Mouse (Mus musculus): ENCODE results near the gene Ccdc175. TPM values are rescaled to one million over a fixed set of nuclear protein-coding genes. Genes with fewer than 3 reads are reported as not detected.
A peak's percentile ranks its signal among the peaks of the same experiment; 100 is the strongest.

Ccdc175 gene
- total and polyA plus RNA-seq, 2 experiments from 2014 or later = not detected

- H3K9me3 ChIP-seq (replicated peaks; ENCODE audit: control insufficient read depth, low read length) = no peaks in the 10 kb centered on the region
- peaks cover 5% of the 10 kb centered on the region; the same call in 1 of the 2 replicates for H3K4me1 ChIP-seq (ENCODE audit: control insufficient read depth, insufficient read depth)
- peak; percentile 89 for ATAC-seq (ENCODE audit: insufficient read depth, low read depth)
- peaks cover 25% of the 10 kb centered on the region for H3K27me3 ChIP-seq (ENCODE audit: control insufficient read depth, insufficient read depth, low read length)
- peak within 1 kb of the TSS; percentile 23 for H3K9ac ChIP-seq (replicated peaks; ENCODE audit: low read depth, low read length)
- peaks cover 5% of the 10 kb centered on the region for H3K36me3 ChIP-seq (replicated peaks; ENCODE audit: control insufficient read depth, insufficient read depth, low read length)
- H3K27ac ChIP-seq (ENCODE audit: low read depth) = no peak within 1 kb of the TSS
- no peak for TF ChIP-seq EP300 (IDR thresholded peaks at IDR 0.05; ENCODE audit: low read depth)
- TF ChIP-seq CTCF (IDR thresholded peaks at IDR 0.05; ENCODE audit: low read depth) = peak; percentile 79
- under 1% methylated on average over 93 of the region's 94 CpGs for WGBS
- H3K4me2 ChIP-seq (ENCODE audit: low read depth, low read length) = peak within 1 kb of the TSS; percentile 94
- DNase-seq (ENCODE audit: low spot score) = peak; percentile 67
- H3K4me3 ChIP-seq (ENCODE audit: low read depth, low read length) = peak within 1 kb of the TSS; percentile 60
Measured at GRCm38 (mm10) chr12:72070327-72071269, 114.2 kb downstream of the Ccdc175 start, which contains the start of gene Gpr135. Gene Gpr135 (minus strand): TSS chr12:72071125.

DNA sequence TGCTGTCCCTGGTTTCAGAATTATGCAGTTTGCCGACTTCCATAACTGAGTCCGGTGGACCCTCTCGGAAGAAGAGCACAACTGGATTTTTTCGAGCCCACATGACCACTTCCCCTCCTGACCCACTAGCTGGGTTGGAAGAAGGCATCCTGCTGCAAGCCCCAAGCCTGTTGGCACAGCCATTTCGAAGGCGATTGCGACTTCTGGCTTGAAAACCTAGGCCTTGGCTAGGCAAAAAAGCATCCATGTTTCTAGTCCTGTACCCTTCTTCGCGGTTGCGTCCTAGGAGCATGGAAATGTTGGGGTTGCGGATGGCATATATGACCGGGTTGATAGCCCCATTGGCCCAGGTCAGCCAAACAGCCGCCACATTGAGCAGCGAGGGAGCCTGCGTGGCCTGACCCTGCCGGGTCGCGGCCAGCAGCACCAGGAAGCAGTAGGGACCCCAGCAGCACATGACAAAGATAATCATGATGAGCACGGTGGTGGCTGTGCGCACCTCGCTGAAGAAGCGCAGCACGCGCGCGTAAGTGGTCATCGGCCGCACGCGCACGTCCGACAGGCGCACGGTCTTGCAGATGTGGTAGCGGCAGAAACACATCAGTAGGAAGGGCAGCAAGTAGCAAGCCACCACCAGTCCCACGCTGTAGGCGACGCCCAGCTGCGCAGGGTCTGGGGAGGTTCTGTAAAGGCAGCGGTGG, 115.1 kb downstream of the Ccdc175 start:
- 9% methylated on average over 40 of the region's 40 CpGs for WGBS
- peaks cover 5% of the 10 kb centered on the region; the same call in 1 of the 2 replicates for H3K36me3 ChIP-seq (replicated peaks; ENCODE audit: control insufficient read depth, insufficient read depth, low read length)
- peak; percentile 16 for DNase-seq (ENCODE audit: low spot score)
- no peak for TF ChIP-seq CTCF (IDR thresholded peaks at IDR 0.05; ENCODE audit: low read depth)
- TF ChIP-seq EP300 (IDR thresholded peaks at IDR 0.05; ENCODE audit: low read depth) = no peak
- H3K4me1 ChIP-seq (ENCODE audit: control insufficient read depth, insufficient read depth) = peaks cover 5% of the 10 kb centered on the region; the same call in 1 of the 2 replicates
- no peak overlapping the region for H3K27ac ChIP-seq (ENCODE audit: low read depth)
- H3K27me3 ChIP-seq (ENCODE audit: control insufficient read depth, insufficient read depth, low read length) = peaks cover 25% of the 10 kb centered on the region
- H3K4me3 ChIP-seq (ENCODE audit: low read depth, low read length) = peak overlapping the region; percentile 60
- H3K4me2 ChIP-seq (ENCODE audit: low read depth, low read length) = peak overlapping the region; percentile 94
- ATAC-seq (ENCODE audit: insufficient read depth, low read depth) = peak; percentile 55
- H3K9me3 ChIP-seq (replicated peaks; ENCODE audit: control insufficient read depth, low read length) = no peaks in the 10 kb centered on the region
- peak overlapping the region; percentile 23; the same call in 1 of the 2 replicates for H3K9ac ChIP-seq (replicated peaks; ENCODE audit: low read depth, low read length)

DNA sequence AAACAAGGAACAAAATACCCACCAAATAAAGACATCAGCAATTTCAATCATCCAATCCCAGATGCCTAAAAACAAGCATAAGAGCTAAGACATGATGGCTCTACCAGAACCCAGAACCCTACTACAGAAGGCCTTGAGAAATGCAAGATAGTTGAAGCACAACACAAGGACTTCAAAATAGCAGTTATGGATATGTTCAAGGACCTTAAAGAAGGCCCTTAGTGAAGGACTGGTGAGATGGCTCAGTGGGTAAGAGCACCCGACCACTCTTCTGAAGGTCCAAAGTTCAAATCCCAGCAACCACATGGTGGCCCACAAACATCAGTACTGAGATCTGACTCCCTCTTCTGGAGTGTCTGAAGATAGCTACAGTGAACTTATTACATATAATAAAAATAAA, 127.0 kb downstream of the Ccdc175 start:
- ATAC-seq (ENCODE audit: insufficient read depth, low read depth) = no peak
- no peak overlapping the region for H3K4me3 ChIP-seq (ENCODE audit: low read depth, low read length)
- no peak for DNase-seq (ENCODE audit: low spot score)
- no peak overlapping the region for H3K9ac ChIP-seq (replicated peaks; ENCODE audit: low read depth, low read length)
- no peaks in the 10 kb centered on the region for H3K36me3 ChIP-seq (replicated peaks; ENCODE audit: control insufficient read depth, insufficient read depth, low read length)
- no peaks in the 10 kb centered on the region for H3K9me3 ChIP-seq (replicated peaks; ENCODE audit: control insufficient read depth, low read length)
- 83% methylated on average over 1 of the region's 1 CpGs for WGBS
- H3K4me2 ChIP-seq (ENCODE audit: low read depth, low read length) = no peak overlapping the region
- TF ChIP-seq EP300 (IDR thresholded peaks at IDR 0.05; ENCODE audit: low read depth) = no peak
- TF ChIP-seq CTCF (IDR thresholded peaks at IDR 0.05; ENCODE audit: low read depth) = no peak
- H3K4me1 ChIP-seq (ENCODE audit: control insufficient read depth, insufficient read depth) = no peaks in the 10 kb centered on the region
- H3K27me3 ChIP-seq (ENCODE audit: control insufficient read depth, insufficient read depth, low read length) = no peaks in the 10 kb centered on the region
- H3K27ac ChIP-seq (ENCODE audit: low read depth) = no peak overlapping the region

DNA sequence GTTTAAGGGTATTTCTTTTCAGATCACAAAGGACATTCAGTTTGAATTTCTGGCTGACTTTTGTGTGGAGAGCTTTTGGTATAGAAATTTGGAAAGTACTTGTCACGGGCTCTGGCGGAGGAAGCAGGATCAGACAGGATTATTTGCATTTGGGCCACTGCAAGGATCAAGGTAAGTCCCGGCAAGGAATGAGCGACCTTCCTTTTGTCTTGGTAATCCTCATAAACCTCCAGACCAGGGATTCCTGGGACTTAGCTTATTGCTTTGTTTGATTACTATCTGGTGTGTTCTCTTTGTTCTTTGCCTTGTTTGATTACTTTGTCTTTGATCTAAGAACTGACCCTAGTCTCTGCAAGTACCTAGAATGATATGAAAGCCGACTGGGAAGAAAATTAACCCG, 131.0 kb downstream of the Ccdc175 start:
- Histone ChIP-seq H3K9me3 (replicated peaks; ENCODE audit: control insufficient read depth, low read length) (peaks cover 17% of the 10 kb centered on the region), H3K4me2 (ENCODE audit: low read depth, low read length) (no peak overlapping the region), H3K9ac (replicated peaks; ENCODE audit: low read depth, low read length) (no peak overlapping the region), H3K4me1 (ENCODE audit: control insufficient read depth, insufficient read depth) (no peaks in the 10 kb centered on the region), H3K36me3 (replicated peaks; ENCODE audit: control insufficient read depth, insufficient read depth, low read length) (no peaks in the 10 kb centered on the region), H3K27me3 (ENCODE audit: control insufficient read depth, insufficient read depth, low read length) (no peaks in the 10 kb centered on the region), H3K4me3 (ENCODE audit: low read depth, low read length) (no peak overlapping the region), H3K27ac (ENCODE audit: low read depth) (no peak overlapping the region)
- TF ChIP-seq CTCF (IDR thresholded peaks at IDR 0.05; ENCODE audit: low read depth) (no peak), EP300 (IDR thresholded peaks at IDR 0.05; ENCODE audit: low read depth) (no peak)
- 59% methylated on average over 6 of the region's 6 CpGs for WGBS
- ATAC-seq (ENCODE audit: insufficient read depth, low read depth) = no peak
- no peak for DNase-seq (ENCODE audit: low spot score)

DNA sequence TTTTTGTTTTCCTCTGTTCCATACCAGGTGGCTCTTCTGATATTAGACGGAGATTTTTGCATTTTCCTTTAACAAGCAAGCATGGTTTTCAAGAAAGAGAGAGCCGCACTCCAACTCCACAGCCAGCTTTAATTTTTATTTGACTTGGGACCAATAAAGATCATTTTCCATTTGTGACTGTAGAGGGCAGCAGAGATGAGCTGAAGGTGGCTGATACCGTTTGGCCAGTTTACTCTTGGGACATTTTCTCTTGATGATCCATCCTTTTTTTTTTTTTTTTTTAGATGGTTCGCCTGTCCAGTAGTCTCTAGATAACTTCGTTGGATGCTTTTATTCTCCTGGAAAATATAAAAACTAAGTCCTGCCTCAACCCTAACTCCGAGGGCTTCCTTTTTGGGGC, 131.5 kb downstream of the Ccdc175 start:
- DNase-seq (ENCODE audit: low spot score) (peak; percentile 30), ATAC-seq (ENCODE audit: insufficient read depth, low read depth) (no peak)
- 38% methylated on average over 6 of the region's 6 CpGs for WGBS
- Histone ChIP-seq H3K36me3 (replicated peaks; ENCODE audit: control insufficient read depth, insufficient read depth, low read length) (no peaks in the 10 kb centered on the region), H3K9ac (replicated peaks; ENCODE audit: low read depth, low read length) (no peak overlapping the region), H3K27ac (ENCODE audit: low read depth) (no peak overlapping the region), H3K4me1 (ENCODE audit: control insufficient read depth, insufficient read depth) (no peaks in the 10 kb centered on the region), H3K4me3 (ENCODE audit: low read depth, low read length) (no peak overlapping the region), H3K4me2 (ENCODE audit: low read depth, low read length) (no peak overlapping the region), H3K27me3 (ENCODE audit: control insufficient read depth, insufficient read depth, low read length) (no peaks in the 10 kb centered on the region), H3K9me3 (replicated peaks; ENCODE audit: control insufficient read depth, low read length) (peaks cover 17% of the 10 kb centered on the region)
- no peak for TF ChIP-seq EP300 (IDR thresholded peaks at IDR 0.05; ENCODE audit: low read depth)
- TF ChIP-seq CTCF (IDR thresholded peaks at IDR 0.05; ENCODE audit: low read depth) = peak; percentile 56

Measured in heart, postnatal 0 days (tissue).